Mouse (Mus musculus) C2C12 (cell line): ENCODE measurements around the gene Nacc2.

Experiments used
- CEBPB ChIP-seq: IDR thresholded peaks from one replicate; pipeline ENCODE4 v1.6.1; 2011; ENCODE audit warnings: low read depth, mild to moderate bottlenecking, control low read depth, moderate library complexity
- CTCF ChIP-seq: IDR thresholded peaks from one replicate; pipeline ENCODE4 v1.5.1; 2011; ENCODE audit not compliant: control insufficient read depth, insufficient read depth, insufficient read length
- FOSL1 ChIP-seq: IDR thresholded peaks from one replicate; pipeline ENCODE4 v1.8.0; 2011; ENCODE audit warnings: mild to moderate bottlenecking, low read length; ENCODE audit not compliant: poor library complexity, insufficient read depth, severe bottlenecking
- MAX ChIP-seq: IDR thresholded peaks from one replicate; pipeline ENCODE4 v1.6.1; 2011; ENCODE audit warnings: mild to moderate bottlenecking, control low read depth
- MYOG ChIP-seq: IDR thresholded peaks from one replicate; pipeline ENCODE4 v1.6.1; 2011; ENCODE audit not compliant: control insufficient read depth, insufficient read length; ENCODE audit errors: extremely low read depth

DNA sequence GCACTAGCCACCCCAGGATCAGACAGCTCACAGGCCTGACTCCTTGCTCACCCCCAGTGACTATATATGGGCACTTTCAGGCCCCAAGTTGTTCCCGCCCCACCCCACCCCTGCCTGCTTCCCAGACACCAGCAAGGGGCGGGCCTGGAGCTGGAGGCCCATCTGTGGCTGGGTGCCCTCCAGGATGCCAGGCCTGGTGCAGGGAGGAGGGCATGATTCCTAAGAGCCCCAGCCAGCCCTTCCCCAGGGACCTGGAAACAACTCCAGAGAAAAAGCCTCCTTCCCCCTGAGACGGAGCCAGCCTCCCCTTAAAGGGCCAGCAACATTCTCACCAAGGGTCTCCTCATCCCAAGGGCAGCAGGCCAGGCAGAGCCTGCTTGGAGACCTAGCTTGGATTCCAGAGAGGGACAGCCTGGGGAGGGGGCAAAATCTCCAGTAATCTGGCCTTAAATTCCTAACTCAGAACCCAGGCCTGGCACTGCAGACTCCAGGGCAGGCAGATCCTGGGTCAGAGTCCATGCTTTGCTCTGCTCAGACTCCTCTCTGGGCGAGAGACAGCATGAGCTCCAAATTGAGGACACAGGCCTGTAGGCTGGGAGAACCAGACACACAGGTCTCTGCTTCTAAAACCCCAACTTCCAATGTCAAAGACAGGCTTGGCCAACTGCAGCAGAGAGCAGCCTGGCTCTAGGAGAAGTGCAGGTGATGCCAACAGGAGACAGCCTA, 4.3 kb downstream of the Nacc2 start:
- TF ChIP-seq CTCF = no peak
- no peak for TF ChIP-seq FOSL1
- no peak for TF ChIP-seq CEBPB
- TF ChIP-seq MAX = no peak
- no peak for TF ChIP-seq MYOG
